Mouse (Mus musculus): ENCODE measurements around the gene Rdh5.

Gene Rdh5

DNA sequence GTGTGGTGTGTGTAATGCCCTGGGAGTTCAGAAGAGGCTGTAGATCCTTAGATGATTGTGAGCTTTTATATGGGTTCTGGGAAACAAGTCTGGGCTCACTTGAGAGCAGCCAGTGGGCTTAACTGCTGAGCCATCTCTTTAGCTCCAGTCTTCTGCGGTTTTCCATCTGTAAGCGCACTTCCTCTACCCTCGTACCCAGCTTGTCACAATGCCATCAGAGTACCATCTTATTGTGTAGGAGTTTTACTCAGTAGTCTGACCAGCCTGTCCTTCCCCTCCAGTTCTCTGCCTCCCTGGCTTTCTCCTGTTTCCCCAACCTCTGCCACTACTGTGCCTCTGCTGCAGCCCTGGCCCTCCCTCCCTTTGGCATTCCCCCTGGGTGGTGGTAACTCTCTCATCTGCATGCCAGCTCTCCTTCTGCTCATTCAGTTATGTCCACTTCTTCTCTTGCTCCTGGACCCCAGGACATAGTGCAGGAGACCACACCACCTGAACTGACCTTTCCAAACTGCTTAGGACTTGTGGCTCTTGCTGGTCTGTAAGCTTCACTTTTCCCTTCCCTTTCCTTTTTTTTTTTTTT is 20.2 kb downstream of the Rdh5 start:
- no peak for DNase-seq

- DNase-seq, result no peak
Observed at GRCm38 (mm10) chr10:128901409-128901808, 21.3 kb downstream of the Rdh5 start.

- no peak for DNase-seq
Observed at GRCm38 (mm10) chr10:128900698-128901097, 22.0 kb downstream of the Rdh5 start, which contains the start of gene Cd63. TSS of gene Cd63 (plus strand) at chr10:128900989.

DNA sequence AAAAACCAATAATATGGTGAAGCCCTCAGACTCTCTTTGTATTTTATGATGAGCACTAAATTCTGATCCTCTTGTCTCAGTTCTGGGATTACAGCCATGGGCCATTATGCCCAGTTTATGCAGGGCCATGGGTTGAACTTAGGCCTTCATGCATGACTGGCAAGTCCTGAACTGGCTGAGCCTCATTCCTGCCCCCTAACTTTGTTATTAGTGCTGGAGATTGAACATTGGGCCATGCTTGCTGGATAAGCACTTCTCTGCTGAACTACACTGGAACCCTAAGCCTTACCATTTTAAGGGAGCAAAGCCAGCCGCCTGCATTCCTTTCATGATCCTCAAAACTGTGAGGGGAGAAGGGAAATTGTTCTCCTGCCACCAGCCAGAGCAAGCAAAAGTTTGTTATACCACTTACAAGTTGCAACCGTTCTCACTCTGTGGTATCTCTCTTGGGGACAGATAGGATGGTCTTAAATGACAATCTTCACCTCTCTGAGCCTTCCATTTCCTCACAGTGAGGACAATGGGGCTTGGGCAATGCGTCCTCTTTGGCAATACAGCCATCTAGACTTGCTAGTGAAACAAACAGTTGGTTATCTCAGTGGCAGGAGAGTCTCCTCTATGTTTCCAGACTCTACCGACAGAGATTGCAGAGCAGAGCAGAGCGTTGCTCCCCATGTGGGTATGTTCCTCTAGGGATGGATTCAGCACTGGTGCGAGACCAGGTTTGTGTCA is 22.8 kb downstream of the Rdh5 start:
- DNase-seq, result no peak

DNA sequence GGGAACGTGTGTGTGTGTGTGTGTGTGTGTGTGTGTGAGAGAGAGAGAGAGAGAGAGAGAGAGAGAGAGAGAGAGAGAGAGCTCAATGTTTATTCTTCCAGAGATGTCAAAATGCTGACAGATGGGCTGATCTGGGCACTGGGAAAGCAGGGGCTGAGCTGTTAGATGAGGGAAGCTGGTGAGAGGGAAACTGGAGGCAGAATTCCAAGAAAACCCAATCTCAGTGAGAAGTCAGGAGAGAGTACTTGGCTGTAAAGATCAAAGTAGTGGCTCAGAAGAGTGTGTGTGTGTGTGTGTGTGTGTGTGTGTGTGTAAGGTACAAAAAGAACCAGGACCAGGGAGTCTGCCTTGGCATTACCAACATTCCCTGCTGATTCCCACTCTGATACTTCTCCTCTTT is 25.2 kb downstream of the Rdh5 start:
- DNase-seq, result no peak

DNA sequence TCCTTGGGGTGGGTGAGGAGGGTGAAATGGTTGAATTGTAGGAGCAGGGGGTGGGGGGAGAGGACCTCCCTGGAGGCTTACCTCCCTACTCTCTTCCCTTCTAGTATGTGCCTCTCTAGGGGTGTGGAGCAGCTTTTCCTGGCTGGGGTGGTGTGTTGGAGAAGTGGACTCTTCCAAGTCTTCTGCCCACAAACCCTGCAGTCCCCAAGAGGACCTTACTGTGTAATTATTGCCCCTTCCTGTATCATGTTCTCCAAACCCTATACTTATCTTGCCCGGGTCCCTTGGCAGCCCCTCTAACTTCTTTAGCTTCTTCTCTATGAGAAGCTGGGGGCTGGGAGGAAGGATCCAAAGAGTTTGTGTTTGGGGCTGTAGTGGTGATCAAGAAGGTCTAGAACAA is 25.9 kb downstream of the Rdh5 start:
- no peak for DNase-seq

DNA sequence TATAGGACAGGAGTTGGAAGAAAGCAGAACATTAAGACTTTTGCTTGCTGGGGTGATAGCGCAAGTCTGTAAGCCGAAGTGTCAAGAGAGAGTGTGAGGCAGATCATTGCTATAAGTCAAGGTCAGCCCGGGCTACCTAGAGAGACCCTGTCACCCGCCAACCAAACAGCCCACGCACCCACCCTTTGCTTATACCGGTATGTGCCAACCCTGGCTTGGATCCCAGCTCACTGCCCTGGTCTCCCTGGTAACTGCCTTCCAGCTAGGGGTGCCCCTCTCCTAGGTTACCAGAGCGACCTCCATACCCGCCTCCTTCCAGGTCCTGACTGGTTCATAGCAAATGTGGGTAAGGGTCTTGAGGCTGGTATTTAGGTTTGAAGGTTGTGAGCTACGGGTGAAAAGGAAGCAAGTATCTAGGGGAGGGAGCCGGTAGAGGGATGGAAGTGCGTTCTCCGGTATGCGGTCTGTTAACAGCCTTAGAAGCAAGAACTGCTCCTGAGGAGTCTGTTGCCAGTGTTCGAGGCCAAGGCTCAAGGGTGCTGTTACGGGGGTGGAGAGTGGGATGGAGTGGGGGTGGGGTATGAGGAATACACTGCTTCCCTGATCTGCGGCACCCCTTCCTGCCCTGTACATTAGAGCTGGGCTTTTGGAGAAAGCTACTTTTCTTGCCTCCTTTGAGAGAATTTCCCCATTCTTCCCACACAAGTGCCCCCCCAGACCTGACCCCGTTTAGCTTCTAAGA is 26.6 kb downstream of the Rdh5 start:
- DNase-seq, result no peak

GRCm38 (mm10) chr10:128895437-128895836 is 27.3 kb downstream of the Rdh5 start:
- peak; percentile 79 for DNase-seq

DNA sequence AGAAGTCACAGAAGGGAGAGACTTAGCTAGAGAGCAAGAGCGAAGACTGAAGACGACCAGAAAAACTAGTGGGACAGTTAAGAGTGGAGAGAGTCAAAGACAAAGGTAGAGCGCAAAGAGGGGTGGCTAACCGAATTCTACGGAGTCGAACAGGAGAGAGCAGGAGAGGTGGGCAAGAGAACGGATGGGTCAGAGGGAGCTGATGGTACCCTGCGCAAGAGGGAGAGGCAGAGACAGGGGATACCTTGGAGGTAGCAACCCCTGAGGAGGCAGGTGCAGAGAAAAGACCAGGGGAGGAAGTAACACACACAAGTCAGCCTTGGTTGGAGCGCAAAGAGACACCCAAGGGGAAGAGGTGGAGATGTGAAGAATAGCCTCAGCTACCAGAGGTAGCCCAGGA is 30.4 kb downstream of the Rdh5 start:
- DNase-seq, result no peak

DNA sequence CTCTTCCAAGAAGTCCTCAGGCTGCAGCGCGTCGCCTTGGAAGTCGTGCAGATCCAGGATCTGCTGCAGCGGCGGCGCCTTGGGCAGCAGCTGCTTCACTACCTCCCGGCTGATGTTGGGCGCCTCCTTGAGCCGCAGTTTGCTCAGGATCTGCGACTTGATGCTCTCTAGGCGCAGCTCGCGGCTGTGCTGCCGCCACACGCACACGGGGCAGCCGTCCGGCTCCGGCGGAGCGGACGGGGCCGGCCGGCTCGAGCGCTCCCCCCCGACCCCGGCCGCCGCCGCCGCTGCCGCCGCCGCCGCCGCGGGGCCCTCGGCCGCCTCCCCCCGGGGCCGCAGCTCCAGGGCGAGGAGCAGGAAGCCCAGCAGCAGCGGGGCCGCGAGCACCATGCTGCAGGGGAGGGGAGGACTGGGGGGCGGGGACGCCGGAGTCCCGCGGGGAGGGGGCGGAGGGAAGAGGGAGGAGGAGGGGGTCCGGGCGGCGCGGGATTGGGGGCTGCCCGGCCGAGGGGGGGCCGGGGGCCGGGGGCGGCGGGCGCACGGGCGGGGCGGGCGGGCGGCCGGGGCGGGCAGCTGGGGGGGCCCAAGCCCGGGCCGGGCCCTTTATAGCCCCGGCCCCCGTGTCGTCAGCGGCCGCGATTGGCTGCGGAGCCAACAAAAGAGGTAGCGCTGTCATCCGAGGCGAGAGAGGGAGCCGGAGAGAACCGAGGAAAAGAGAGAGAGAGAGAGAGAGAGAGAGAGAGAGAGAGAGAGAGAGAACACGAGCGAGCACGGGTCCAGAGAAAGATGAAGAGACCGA is 31.2 kb downstream of the Rdh5 start, which contains the start of gene Gdf11:
Gdf11 (minus strand) TSS at position 423 of the 799 bp plus-strand sequence.
- no peak for DNase-seq

DNA sequence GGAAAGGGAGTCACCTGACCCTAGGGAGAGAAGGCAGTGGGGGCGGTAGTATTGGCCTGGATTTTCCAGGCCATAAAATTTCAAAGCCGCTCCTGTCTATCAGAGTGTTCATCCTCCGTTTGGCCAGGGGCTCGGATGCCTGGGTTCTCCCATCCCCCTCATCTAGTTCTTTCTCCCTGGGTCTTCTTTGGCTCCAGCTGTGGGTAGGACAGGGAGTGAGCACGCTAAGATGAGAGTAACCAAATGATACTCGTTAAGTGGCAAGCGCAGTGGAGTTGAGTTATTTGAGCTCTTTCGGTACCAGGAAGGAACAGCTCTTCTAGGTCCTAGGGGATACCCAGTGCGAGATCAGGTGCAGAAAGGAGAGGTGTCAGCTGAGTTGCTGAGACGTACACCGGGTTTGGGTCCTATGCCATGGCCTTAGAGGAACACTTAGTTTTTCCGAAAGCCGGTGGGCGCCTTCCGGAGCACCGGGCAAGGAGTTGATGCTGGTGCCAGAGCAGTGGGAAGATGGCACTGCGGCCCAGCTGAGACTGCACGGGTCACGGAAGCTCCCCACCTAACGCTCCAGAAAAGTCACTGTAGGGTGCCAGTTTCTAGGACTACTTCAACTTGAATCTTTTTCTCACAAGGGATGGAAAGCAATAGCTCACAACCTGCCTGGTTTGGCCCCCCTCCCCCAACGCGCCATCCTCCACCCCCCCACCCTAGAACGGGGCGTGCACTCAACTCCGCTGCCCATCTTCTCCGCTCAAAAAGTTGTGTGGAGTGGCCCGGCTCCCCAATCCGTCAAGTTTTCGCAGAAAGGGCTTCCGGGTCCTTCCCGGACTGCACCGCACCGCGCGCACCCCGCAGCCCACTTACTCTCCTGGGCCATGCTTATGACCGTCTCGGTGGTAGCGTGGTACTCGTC is 32.0 kb downstream of the Rdh5 start:
- DNase-seq, result no peak

- no peak for DNase-seq
Observed at GRCm38 (mm10) chr10:128889846-128890245, 32.8 kb downstream of the Rdh5 start.

GRCm38 (mm10) chr10:128888941-128889827 is 33.5 kb downstream of the Rdh5 start:
- DNase-seq, result no peak

DNA sequence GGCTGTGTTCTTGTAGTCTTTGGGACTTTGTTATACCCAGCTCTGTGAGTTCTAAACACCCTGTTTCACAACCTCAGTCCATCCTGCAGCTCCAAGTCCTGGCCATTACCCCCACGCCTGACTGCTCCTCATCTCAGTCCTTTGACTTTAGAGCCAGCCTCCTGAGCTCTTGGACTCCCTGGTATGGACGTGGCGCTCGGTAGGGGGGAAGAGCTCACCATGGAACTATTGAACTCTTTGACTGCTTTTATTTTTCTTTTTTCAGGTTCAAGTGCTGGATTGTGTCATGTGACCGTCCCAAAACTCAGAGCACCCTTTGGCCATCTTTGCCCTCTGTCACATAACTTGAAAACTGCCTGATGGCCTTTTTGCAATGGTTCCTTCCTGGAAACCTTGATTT is 40.6 kb downstream of the Rdh5 start:
- no peak for DNase-seq

GRCm38 (mm10) chr10:128878811-128879210 is 43.9 kb downstream of the Rdh5 start:
- DNase-seq, result no peak

DNA sequence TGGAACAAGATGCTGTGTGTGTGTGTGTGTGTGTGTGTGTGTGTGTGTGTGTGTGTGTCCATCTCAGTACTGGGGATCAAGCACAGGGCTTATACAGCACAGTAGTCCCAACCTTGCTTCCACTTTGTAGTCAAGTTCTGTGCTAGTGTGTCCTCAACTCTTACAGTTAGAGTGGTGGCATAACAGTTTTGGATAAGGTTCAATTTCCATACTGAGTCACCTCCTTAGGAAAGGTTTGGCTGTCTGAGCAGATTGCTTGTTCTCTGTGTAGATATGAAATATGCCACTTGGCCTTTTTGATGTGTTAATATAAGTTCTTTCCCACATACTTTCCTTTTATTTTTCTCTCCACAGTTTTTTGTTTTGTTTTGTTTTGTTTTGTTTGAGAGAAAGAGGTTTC is 44.4 kb downstream of the Rdh5 start:
- DNase-seq, result no peak

- DNase-seq, result no peak
Observed at GRCm38 (mm10) chr10:128870341-128870740, 52.3 kb downstream of the Rdh5 start.

GRCm38 (mm10) chr10:128866518-128866917 is 56.2 kb downstream of the Rdh5 start:
- no peak for DNase-seq

GRCm38 (mm10) chr10:128866042-128866441 is 56.6 kb downstream of the Rdh5 start:
- no peak for DNase-seq

Data from cerebellum, adult 8-10 months (tissue).